Mouse (Mus musculus): ENCODE data around the gene Ppp1ca.

DNA sequence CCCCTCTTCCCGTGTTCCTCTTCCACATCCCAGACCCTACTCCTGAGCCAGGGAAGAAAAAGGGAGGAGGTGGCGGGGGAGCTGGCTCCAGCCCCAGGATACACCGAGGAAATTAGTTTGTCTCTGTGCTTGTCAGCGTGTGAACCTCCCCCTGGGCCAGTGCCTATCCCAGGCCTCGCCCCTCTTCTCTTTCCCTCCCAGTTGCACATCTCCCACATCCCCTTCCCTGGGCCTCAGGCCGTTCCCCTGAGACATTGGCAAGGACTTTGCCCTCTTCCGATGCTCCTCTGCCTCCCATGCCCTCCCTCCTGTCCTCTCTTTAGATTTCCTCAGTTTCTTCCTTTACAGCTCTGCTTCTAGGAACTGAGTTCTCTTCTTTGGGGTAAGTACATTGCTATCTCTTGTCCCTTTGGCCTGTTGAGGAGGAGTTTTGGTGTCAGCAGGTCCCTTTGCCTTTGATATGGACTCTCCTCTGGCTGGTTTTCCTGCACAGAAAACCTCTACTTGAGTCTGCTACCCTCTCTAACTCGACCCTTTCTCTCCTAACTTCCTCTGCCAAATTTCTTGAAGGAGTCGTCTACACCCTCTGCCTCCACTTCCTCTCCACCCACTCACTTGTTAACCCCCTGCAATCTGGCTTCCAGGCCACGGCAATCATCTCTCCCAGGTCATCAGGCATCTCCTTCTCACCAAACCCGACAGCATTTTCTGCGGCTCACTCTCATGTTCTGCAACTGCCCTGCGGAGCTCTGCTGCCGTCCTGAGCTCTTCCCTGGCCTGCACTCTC, 29.3 kb downstream of the Ppp1ca start:
- no peak for TF ChIP-seq FOSL1 (IDR thresholded peaks at IDR 0.05; ENCODE audit: insufficient read depth, low read length, poor library complexity, severe bottlenecking)
- no peak for TF ChIP-seq CTCF (IDR thresholded peaks at IDR 0.05; ENCODE audit: control insufficient read depth, insufficient read depth, insufficient read length)
- no peak for TF ChIP-seq USF1 (IDR thresholded peaks at IDR 0.05; ENCODE audit: low read depth)
- TF ChIP-seq MAX (IDR thresholded peaks at IDR 0.05): no peak
- no peak for TF ChIP-seq CEBPB (IDR thresholded peaks at IDR 0.05; ENCODE audit: low read depth)
- no peak for TF ChIP-seq MYOD1 (IDR thresholded peaks at IDR 0.05; ENCODE audit: control insufficient read depth, insufficient read length, low read depth)
